Mouse (Mus musculus) CD4-positive naive resting alpha-beta T cell, adult 76 days (primary cell): ENCODE measurements around the gene Kyat3. TPM values are rescaled to one million over a fixed set of nuclear protein-coding genes. Genes with fewer than 3 reads are reported as not detected.

Experiments used
- total RNA-seq: library from RNA; stranded (reverse); gene quantifications from one replicate; pipeline ENCODE4 v1.2.4, GENCODE M21; 2023

The Kyat3 gene
- total RNA-seq = 2.8 TPM

DNA sequence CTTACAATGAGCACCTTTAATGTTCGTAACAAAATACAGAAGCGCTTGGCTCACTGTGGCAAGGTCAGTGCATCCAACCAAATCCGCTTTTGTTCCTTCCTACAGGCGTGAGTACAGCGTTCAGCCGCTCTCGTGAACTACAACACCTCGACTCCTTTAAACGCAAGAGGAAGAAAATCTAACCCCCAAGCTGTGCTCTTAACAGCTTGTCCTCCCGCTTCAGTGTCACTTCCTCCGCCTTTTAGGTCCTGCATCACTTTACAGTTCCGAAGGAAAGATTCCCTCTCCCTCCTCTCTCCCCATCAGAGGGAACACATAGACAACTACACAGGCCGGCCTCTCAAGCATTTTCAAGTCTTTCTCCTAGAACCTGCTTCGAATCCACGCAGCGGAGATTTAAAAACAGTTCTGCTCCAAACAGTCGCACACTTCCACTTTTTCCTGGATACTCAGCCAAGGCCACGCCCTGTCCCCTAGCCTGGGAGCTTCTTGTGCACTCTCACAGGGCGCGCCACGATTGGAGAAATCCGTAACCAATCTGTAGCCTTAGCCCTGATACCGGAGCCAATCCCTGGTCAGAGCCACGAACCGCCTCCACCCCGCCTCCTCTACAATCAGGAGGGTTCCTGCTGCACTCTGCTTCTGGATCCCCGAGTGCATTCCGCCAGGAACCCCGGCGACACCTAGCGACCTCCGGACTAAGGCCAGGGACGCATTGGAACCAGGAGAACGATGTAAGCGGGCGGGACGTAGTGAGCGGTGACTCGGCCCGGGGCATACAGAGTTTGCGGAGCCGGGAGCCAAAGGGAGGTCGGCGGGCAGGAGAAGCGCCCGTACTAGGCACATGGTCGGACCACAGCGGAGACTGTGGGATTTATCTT, at the start of gene Kyat3:
Gene Kyat3 (plus strand): TSS at position 610 of the 881 bp plus-strand sequence.

DNA sequence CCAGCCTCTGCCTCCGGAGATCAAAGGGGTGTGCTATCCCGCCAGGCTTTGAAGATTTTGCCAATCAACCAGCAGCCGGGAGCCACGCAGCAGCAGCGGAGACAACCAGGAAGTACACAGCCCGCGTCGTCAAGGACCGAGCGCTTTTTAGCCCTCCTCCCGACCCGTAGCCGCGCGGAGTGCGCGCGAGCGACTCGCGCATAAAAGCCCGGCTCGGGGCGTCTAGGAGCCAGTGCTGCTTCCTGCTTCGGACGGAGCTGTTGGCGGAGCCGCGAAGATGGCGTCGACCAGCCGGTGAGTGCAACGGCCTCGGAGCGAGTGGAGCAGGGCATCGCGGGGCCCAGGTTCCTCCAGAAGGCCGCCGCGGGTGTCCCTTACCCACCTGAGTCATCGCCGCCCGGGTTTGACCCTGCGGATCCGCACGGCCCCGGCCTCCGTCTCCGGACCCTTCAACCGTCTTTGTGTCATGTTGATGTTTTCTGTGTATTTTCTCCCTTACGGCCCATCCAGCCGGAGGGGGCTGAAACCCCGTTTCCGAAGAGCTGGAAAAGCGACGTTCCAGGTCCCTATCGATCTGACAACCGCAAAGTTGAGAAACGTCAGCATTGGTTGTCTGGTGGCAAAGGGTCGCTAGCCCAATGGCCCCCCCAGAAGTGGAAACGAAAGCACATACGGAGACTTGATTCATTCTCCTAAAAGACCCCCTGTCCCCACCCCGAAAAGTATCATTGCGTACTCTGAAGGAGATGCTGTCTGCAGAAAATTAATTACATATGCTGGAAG, 64.3 kb downstream of the Kyat3 start, which contains the start of gene Gtf2b:
Gene Gtf2b (plus strand): TSS at position 51 of the 783 bp plus-strand sequence.

Other genes starting within 250 kb of the Kyat3 start
- 18.6 TPM for gene Gbp5, start 207.1 kb upstream of the Kyat3 start, total RNA-seq
- 37.0 TPM for gene Gbp7, start 170.7 kb upstream of the Kyat3 start, total RNA-seq
- gene Gbp3, start 141.0 kb upstream of the Kyat3 start, total RNA-seq = 106 TPM
- gene Gbp2b, start 106.2 kb upstream of the Kyat3 start, total RNA-seq = 0.26 TPM
- 27.0 TPM for gene Gbp2, start 80.4 kb upstream of the Kyat3 start, total RNA-seq
- 63.9 TPM for gene Gtf2b, start 64.0 kb downstream of the Kyat3 start, total RNA-seq
- 93.2 TPM for gene Pkn2, start 181.0 kb downstream of the Kyat3 start, total RNA-seq